Mouse (Mus musculus): ENCODE data around the gene Aadacl3. TPM values are rescaled to one million over a fixed set of nuclear protein-coding genes. Genes with fewer than 3 reads are reported as not detected.

Aadacl3 gene
- not detected in 3 replicates for total RNA-seq (2017)

GRCm38 (mm10) chr4:144463656-144464055 lies at the start of gene Aadacl3:
TSS of gene Aadacl3 (minus strand) at chr4:144463756.
- no peak for ATAC-seq (replicated peaks; ENCODE audit: insufficient number of reproducible peaks, low FRiP score, low TSS enrichment, poor library complexity, severe bottlenecking)

- no peak for ATAC-seq (replicated peaks; ENCODE audit: insufficient number of reproducible peaks, low FRiP score, low TSS enrichment, poor library complexity, severe bottlenecking)
Measured at GRCm38 (mm10) chr4:144506518-144506917, 43.0 kb upstream of the Aadacl3 start.

- no peak for ATAC-seq (replicated peaks; ENCODE audit: insufficient number of reproducible peaks, low FRiP score, low TSS enrichment, poor library complexity, severe bottlenecking)
Measured at GRCm38 (mm10) chr4:144493331-144493730, 29.8 kb upstream of the Aadacl3 start.

- ATAC-seq (replicated peaks; ENCODE audit: insufficient number of reproducible peaks, low FRiP score, low TSS enrichment, poor library complexity, severe bottlenecking), result no peak
Measured at GRCm38 (mm10) chr4:144468091-144468490, 4.5 kb upstream of the Aadacl3 start.

GRCm38 (mm10) chr4:144465206-144465605 lies 1.6 kb upstream of the Aadacl3 start:
- no peak for ATAC-seq (replicated peaks; ENCODE audit: insufficient number of reproducible peaks, low FRiP score, low TSS enrichment, poor library complexity, severe bottlenecking)

GRCm38 (mm10) chr4:144453217-144453616 lies 10.3 kb downstream of the Aadacl3 start, which contains the start of gene Gm9944:
TSS of gene Gm9944 (minus strand) at chr4:144453317.
- ATAC-seq (replicated peaks; ENCODE audit: insufficient number of reproducible peaks, low FRiP score, low TSS enrichment, poor library complexity, severe bottlenecking), result no peak

GRCm38 (mm10) chr4:144448546-144448945 lies 15.0 kb downstream of the Aadacl3 start:
- no peak for ATAC-seq (replicated peaks; ENCODE audit: insufficient number of reproducible peaks, low FRiP score, low TSS enrichment, poor library complexity, severe bottlenecking)

GRCm38 (mm10) chr4:144441582-144441981 lies 22.0 kb downstream of the Aadacl3 start:
- ATAC-seq (replicated peaks; ENCODE audit: insufficient number of reproducible peaks, low FRiP score, low TSS enrichment, poor library complexity, severe bottlenecking), result no peak

- ATAC-seq (replicated peaks; ENCODE audit: insufficient number of reproducible peaks, low FRiP score, low TSS enrichment, poor library complexity, severe bottlenecking), result no peak
Measured at GRCm38 (mm10) chr4:144441095-144441494, 22.5 kb downstream of the Aadacl3 start.

- no peak for ATAC-seq (replicated peaks; ENCODE audit: insufficient number of reproducible peaks, low FRiP score, low TSS enrichment, poor library complexity, severe bottlenecking)
Measured at GRCm38 (mm10) chr4:144438672-144439071, 24.9 kb downstream of the Aadacl3 start, which contains the start of gene 1700012P22Rik. TSS of gene 1700012P22Rik (minus strand) at chr4:144438772.

GRCm38 (mm10) chr4:144433216-144433615 lies 30.3 kb downstream of the Aadacl3 start:
- no peak for ATAC-seq (replicated peaks; ENCODE audit: insufficient number of reproducible peaks, low FRiP score, low TSS enrichment, poor library complexity, severe bottlenecking)

GRCm38 (mm10) chr4:144430723-144431122 lies 32.8 kb downstream of the Aadacl3 start:
- no peak for ATAC-seq (replicated peaks; ENCODE audit: insufficient number of reproducible peaks, low FRiP score, low TSS enrichment, poor library complexity, severe bottlenecking)

GRCm38 (mm10) chr4:144428868-144429267 lies 34.7 kb downstream of the Aadacl3 start:
- no peak for ATAC-seq (replicated peaks; ENCODE audit: insufficient number of reproducible peaks, low FRiP score, low TSS enrichment, poor library complexity, severe bottlenecking)

- no peak for ATAC-seq (replicated peaks; ENCODE audit: insufficient number of reproducible peaks, low FRiP score, low TSS enrichment, poor library complexity, severe bottlenecking)
Measured at GRCm38 (mm10) chr4:144424590-144424989, 39.0 kb downstream of the Aadacl3 start.

- ATAC-seq (replicated peaks; ENCODE audit: insufficient number of reproducible peaks, low FRiP score, low TSS enrichment, poor library complexity, severe bottlenecking), result no peak
Measured at GRCm38 (mm10) chr4:144420644-144421043, 42.9 kb downstream of the Aadacl3 start.

- no peak for ATAC-seq (replicated peaks; ENCODE audit: insufficient number of reproducible peaks, low FRiP score, low TSS enrichment, poor library complexity, severe bottlenecking)
Measured at GRCm38 (mm10) chr4:144408290-144408689, 55.3 kb downstream of the Aadacl3 start, which contains the start of gene Pramef12. TSS of gene Pramef12 (minus strand) at chr4:144408464.

GRCm38 (mm10) chr4:144406261-144406660 lies 57.3 kb downstream of the Aadacl3 start:
- no peak for ATAC-seq (replicated peaks; ENCODE audit: insufficient number of reproducible peaks, low FRiP score, low TSS enrichment, poor library complexity, severe bottlenecking)

GRCm38 (mm10) chr4:144404456-144405086 lies 59.0 kb downstream of the Aadacl3 start:
- no peak for ATAC-seq (replicated peaks; ENCODE audit: insufficient number of reproducible peaks, low FRiP score, low TSS enrichment, poor library complexity, severe bottlenecking)
